Mouse (Mus musculus): ENCODE measurements around the gene Tmem87b.

GRCm38 (mm10) chr2:128892180-128892721 lies 74.3 kb downstream of the Tmem87b start:
- TF ChIP-seq FLI1 (IDR thresholded peaks at IDR 0.05; ENCODE audit: low read length) = no peak
- no peak for TF ChIP-seq GATA1 (IDR thresholded peaks at IDR 0.05; ENCODE audit: borderline replicate concordance, low read length)

All from megakaryocyte, embryonic 14.5 days (primary cell).